Mouse (Mus musculus) spleen, embryonic (tissue): ENCODE results near the gene Zfp13.
"Not testable (repeated sequence)": the region's sequence is repeated elsewhere in the genome, so short reads cannot be mapped to it uniquely, and the experiment has no call there.

ENCODE experiments used
- CTCF ChIA-PET: fragments of 350-600 bp; sonication (Branson Sonifier 250); formaldehyde crosslinking; loops from one replicate; lab custom pipeline; 2022; lab: Charles Lee

Zfp13 gene

GRCm38 (mm10) chr17:23598582-23599552, at the start of gene Zfp13:
Gene Zfp13, minus strand, starts transcription at chr17:23599487.
- CTCF ChIA-PET: no interaction called here

DNA sequence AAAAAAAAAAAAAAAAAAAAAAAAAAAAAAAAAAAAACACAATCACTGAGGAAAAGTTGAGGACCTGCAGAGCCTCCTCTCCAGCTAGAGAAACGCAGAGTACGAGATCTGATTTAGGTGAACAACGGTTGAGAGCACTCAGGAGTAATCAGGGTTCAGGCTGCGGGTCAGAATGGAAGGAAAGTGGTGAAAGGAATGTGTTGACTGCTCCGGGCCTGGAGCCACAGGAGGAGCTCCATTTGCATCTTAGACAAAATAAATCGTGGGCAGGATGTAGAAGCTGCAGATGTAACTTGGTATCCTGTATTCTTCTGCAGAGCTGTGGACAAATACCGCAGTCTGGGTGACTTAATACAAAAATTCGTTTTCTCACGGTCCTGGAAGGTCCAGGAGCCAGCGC, 46.6 kb upstream of the Zfp13 start:
- CTCF ChIA-PET: no interaction called here

- CTCF ChIA-PET: interaction anchor here (0.6 kb wide), 1 partner anchor 61 kb away, joined by 4 read pairs; no protein-coding TSS in a partner anchor
Observed at GRCm38 (mm10) chr17:23644613-23645495, 45.6 kb upstream of the Zfp13 start, which contains the start of gene Mmp25. Gene Mmp25, minus strand, starts transcription at chr17:23645277.

GRCm38 (mm10) chr17:23631241-23631640, 32.0 kb upstream of the Zfp13 start:
- CTCF ChIA-PET: no interaction called here

DNA sequence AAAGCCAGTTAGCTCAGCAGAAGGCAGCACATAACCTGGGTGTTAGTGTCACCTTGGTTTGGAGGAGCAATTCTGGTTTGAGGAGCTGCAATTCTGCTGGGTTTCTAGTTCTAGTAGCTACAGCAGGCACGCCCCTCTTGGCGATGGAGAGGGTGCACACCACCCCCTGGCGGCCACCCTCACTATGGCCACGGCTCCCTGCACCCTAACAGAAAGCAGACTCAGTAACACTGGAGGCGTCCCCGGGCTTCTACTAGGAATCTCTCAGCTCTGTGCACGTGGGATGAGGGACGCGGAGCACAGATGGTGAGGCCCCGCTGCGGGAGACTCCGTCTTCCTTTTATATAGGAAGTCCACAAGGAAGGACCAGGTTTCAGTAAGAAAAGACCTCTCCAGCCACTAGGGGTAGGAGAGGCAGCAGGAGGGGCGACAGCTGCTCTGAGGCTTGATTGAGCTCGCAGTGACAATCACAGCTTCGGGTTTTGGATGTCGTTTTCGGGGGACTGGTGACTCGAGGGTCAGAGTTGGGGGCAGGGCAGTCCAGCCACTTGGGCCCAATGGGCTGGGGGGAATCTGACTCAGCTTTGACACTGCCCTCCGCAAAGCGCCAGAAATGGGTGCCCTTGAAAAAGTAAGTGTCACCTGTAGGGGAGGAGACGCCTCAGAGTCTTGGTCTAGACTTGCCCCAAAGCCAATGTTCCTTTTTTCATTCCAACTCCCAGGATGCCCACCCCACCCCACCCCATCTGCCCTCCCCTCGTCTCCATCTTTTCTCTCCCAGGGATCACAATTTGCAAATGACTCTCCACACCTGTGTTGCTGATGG, 31.1 kb upstream of the Zfp13 start:
- CTCF ChIA-PET: interaction anchor here (0.7 kb wide), 1 partner anchor 59 kb away, joined by 3 read pairs; no protein-coding TSS in a partner anchor

GRCm38 (mm10) chr17:23627813-23628212, 28.5 kb upstream of the Zfp13 start:
- CTCF ChIA-PET: no interaction called here

- CTCF ChIA-PET: no interaction called here
Observed at GRCm38 (mm10) chr17:23620351-23620750, 21.1 kb upstream of the Zfp13 start.

DNA sequence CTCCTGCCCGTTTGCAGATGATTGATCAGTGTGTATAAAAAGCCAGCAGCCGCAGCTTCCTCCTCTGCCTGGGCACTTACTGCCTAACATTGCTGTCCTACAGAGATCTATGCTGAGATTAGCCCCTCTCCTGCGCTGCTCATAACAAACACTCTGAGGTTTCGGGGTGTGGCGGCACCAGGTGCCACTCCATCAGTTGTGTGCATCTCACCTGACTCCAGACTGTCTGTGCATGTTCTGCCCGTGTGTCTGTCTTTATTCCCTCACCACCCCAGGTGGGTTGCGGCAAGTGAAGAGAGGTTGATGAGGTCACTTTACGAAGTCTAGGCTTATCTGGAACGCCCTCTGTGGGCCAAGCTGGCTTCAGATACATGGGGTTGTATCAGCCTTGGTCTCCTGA, 17.8 kb upstream of the Zfp13 start:
- CTCF ChIA-PET: no interaction called here

GRCm38 (mm10) chr17:23610361-23610800, 11.1 kb upstream of the Zfp13 start:
- CTCF ChIA-PET: interaction anchor here (0.6 to 1.9 kb wide), 2 partner anchors 9 to 39 kb away, joined by 6 to 12 read pairs; partner anchors contain the start of gene Zscan10

- CTCF ChIA-PET: interaction anchor here (0.6 to 1.9 kb wide), 3 partner anchors 9 to 38 kb away, joined by 3 to 12 read pairs (median 6); partner anchors contain the start of gene Zscan10
Observed at GRCm38 (mm10) chr17:23609612-23610011, 10.3 kb upstream of the Zfp13 start.

DNA sequence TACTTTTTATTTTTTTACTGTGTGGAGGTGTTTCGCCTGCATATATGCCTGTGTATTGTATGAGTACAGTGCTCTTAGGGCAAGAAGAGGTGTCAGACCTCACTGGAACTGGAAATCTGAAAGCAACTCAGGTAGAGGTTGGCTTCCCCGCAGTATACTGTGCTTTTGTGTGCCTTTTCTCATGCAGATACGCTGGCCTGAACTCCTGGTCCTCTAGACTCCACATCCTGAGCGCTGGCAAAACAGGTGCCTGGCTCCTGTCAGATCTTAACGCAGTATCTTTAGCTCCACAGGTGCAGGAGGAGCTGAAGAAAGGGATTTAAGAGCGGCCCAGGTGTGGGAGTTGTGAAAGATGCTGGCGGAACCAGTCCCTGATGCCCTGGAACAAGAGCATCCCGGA, 5.9 kb upstream of the Zfp13 start:
- CTCF ChIA-PET: no interaction called here

- CTCF ChIA-PET: no interaction called here
Observed at GRCm38 (mm10) chr17:23604394-23604793, 5.1 kb upstream of the Zfp13 start.

DNA sequence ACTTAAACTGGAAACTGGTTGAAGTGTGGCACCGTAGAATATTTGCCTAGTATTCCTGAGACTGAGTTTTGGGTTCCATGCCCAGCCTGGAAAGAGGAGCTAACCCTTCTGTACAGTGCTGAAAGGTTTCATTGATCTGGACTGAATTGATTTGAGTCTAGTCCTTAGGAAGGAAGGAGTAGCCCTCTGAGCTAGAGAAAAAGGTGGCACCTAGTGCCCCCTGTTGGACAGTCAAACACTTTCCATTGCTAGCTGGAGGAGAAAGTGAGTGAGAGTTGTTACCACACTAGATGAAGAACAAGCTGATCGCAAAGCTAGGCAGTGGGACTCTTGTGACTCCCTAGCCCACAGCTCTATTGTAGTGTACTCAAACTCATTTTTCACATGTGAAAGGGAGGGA, 4.3 kb upstream of the Zfp13 start:
- CTCF ChIA-PET: no interaction called here

DNA sequence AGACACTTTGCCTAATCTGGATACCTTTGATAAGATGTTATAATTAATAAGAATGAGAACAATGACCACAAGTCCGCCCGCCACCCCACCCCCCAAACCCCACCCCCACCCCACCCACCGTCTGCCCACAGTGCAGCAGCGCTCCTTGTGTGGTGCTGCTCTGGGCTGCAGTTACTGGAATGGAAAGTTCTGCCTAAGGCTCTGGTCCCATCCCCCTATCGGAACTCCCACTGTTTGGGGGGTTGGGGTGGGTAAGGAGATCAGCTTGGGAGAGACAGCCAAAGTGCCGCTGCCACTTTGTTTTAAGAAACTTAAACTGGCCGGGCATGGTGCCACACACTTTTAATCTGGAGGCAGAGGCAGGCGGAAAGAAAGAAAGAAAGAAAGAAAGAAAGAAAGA, 3.8 kb upstream of the Zfp13 start:
- CTCF ChIA-PET: no interaction called here

DNA sequence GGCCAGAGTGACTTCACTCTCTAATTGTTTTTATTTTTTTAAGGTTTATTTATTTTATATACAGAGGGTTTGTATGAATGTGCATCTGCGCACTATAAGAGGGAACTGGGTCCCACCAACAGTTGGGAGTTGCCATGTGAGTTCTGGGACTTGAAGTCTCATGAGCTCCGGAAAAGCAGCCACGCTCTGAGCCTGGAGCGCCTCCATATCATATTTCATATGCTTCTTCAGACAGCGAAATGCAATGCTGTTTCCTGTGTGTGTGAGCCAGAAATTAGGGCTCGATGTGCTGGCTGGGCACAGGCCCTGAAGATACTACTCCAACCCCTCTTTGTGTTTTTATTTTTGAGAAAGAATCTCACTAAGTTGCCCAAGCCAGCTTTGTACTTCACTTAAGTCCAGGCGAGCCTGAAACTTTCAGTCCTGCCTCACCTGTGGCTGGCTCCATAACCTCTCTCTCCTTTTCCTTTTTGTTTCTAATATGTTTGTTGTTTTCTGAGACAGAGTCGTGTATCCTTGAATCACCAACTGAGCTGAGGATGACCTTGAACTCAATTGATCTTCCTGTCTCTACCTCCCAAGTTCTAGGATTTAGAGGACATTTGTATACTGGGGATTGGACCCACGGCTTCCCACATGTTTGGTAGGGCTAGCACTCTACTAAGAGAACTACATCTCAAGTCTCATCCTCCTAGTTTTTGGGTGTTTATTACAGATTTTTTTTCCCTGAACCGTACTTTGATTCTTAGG, 2.7 kb upstream of the Zfp13 start:
- CTCF ChIA-PET: interaction anchor here (0.6 to 1.6 kb wide), 3 partner anchors 8 to 16 kb away, joined by 3 to 6 read pairs (median 5); no protein-coding TSS in a partner anchor

DNA sequence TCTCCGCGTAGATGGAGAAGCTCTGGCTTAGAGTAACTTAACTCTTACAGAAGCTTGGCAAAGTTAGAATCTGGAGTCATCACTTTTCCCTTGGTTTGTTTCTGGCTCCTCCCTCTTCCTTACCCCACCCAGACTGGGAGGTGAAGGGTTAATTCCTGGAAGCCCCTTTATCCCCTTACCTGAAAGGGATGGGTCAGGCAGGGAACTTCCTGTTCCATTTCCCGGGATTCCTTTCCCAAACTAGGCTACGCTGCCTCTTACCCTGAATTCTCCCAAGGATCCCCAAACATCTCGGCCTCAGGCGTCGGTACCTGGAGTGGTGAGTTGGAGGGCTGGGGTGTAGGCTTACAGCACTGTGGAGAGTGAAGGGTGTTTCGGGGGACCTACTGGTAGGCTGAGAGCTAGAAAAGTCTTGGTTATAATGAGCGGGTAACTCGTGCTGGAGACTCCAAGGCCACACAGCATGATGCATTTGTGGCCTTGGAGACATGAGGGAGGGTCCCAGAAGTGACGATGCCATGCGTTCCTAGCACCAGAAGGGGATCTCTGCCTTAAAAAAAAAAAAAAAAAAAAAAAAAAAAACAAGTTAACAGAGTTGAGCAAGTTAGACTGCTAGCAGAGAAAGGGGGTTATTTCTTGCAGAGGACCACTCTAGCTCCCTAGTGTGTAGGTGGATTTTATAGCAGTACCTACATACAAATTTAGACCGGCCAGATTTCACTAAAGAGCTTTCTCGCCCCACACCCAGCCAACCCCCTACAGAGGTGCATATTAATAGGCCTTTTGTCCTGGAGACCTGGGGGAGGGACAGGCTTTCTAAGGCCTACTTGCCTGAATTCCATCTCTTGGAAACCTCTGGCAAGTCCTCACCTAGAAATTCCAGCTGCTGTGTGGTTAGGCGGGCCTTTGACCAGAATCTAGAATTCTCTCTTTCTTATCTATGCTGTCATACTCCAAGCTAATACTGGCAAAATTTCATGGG, 1.6 kb upstream of the Zfp13 start, which contains the start of gene Zscan10:
Gene Zscan10, plus strand, starts transcription at position 216 of the 982 bp plus-strand sequence.
- CTCF ChIA-PET: interaction anchor here (1.6 kb wide), 1 partner anchor 9 kb away, joined by 6 read pairs; no protein-coding TSS in a partner anchor

- CTCF ChIA-PET: interaction anchor here (0.7 kb wide), 1 partner anchor 27 kb away, joined by 3 read pairs; no protein-coding TSS in a partner anchor
Observed at GRCm38 (mm10) chr17:23599605-23600063, 347 bp upstream of the Zfp13 start.

DNA sequence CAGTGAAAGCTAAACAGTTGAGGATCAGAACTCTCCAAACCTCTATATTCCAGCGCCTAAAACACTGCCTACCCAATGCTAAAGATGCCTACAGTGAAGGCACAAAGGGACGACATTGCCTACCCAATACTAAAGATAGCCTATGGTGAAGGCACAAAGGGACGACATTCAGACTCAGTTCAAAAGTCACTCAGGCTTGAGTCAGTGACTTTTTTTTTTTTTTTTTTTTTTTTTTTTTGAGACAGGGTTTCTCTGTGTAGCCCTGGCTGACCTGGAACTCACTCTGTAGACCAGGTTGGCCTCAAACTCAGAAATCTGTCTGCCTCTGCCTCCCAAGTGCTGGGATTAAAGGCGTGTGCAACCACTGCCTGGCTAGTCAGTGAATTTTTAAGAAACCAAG, 4.1 kb downstream of the Zfp13 start:
- CTCF ChIA-PET: not testable (repeated sequence)
